Mouse (Mus musculus): Measurements from ENCODE around the gene Synpo2.
"Not testable (repeated sequence)": the region's sequence is repeated elsewhere in the genome, so short reads cannot be mapped to it uniquely, and the experiment has no call there.

The Synpo2 gene

GRCm38 (mm10) chr3:123128781-123129180, 107.2 kb downstream of the Synpo2 start:
- peak; percentile 26 to 44 for DNase-seq

- no peak for DNase-seq
Observed at GRCm38 (mm10) chr3:123128091-123128490, 107.9 kb downstream of the Synpo2 start.

- not testable (repeated sequence) for DNase-seq
Observed at GRCm38 (mm10) chr3:123126741-123127140, 109.2 kb downstream of the Synpo2 start.

GRCm38 (mm10) chr3:123123817-123124216, 112.1 kb downstream of the Synpo2 start:
- no peak for DNase-seq

- DNase-seq: peak in 1 of 2 experiments; percentile 16
Observed at GRCm38 (mm10) chr3:123122151-123123030, 113.6 kb downstream of the Synpo2 start.

- DNase-seq: no peak
Observed at GRCm38 (mm10) chr3:123116903-123117302, 119.0 kb downstream of the Synpo2 start.

- peak in 1 of 2 experiments; percentile 31 for DNase-seq
Observed at GRCm38 (mm10) chr3:123115770-123116527, 120.0 kb downstream of the Synpo2 start.

- no peak for DNase-seq
Observed at GRCm38 (mm10) chr3:123114001-123114635, 121.8 kb downstream of the Synpo2 start.

GRCm38 (mm10) chr3:123112781-123113180, 123.2 kb downstream of the Synpo2 start:
- no peak for DNase-seq

- DNase-seq: no peak
Observed at GRCm38 (mm10) chr3:123111071-123111711, 124.8 kb downstream of the Synpo2 start.

- DNase-seq: peak in 1 of 2 experiments; percentile 11
Observed at GRCm38 (mm10) chr3:123107830-123108549, 128.0 kb downstream of the Synpo2 start.

- no peak for DNase-seq
Observed at GRCm38 (mm10) chr3:123104325-123104724, 131.6 kb downstream of the Synpo2 start.

GRCm38 (mm10) chr3:123103151-123103860, 132.6 kb downstream of the Synpo2 start:
- DNase-seq: peak; percentile 70 to 76

- DNase-seq: no peak
Observed at GRCm38 (mm10) chr3:123101761-123102160, 134.2 kb downstream of the Synpo2 start.

- DNase-seq: no peak
Observed at GRCm38 (mm10) chr3:123095111-123095510, 140.8 kb downstream of the Synpo2 start.

- peak in 1 of 2 experiments; percentile 62 for DNase-seq
Observed at GRCm38 (mm10) chr3:123093640-123094361, 142.1 kb downstream of the Synpo2 start.

- DNase-seq: peak; percentile 50 to 59
Observed at GRCm38 (mm10) chr3:123092913-123093639, 142.9 kb downstream of the Synpo2 start.

- no peak for DNase-seq
Observed at GRCm38 (mm10) chr3:123092442-123092841, 143.5 kb downstream of the Synpo2 start.

- no peak for DNase-seq
Observed at GRCm38 (mm10) chr3:123089297-123090020, 146.5 kb downstream of the Synpo2 start.

Data from kidney, adult 8-10 months (tissue).